Mouse (Mus musculus) bone marrow, adult 2 months (tissue): Measurements from ENCODE around the gene Wfikkn2.

Experiments used
- CTCF ChIP-seq: fragments of 200-500 bp; IDR thresholded peaks from 2 replicates; pipeline ENCODE4 v1.5.1; 2011; ENCODE audit warnings: low read length, control low read depth; ENCODE audit not compliant: control insufficient read depth, insufficient read depth
- POLR2A ChIP-seq: fragments of 200-500 bp; IDR thresholded peaks from 2 replicates; pipeline ENCODE4 v1.6.1; 2011; ENCODE audit warnings: low read depth, mild to moderate bottlenecking, control low read depth, low read length, borderline replicate concordance; ENCODE audit not compliant: control insufficient read depth

- TF ChIP-seq POLR2A (no peak), CTCF (no peak)
Observed at GRCm38 (mm10) chr11:94208811-94209675, 36.8 kb downstream of the Wfikkn2 start.
